Mouse (Mus musculus): ENCODE results near the gene Mcrs1. TPM values are rescaled to one million over a fixed set of nuclear protein-coding genes. Genes with fewer than 3 reads are reported as not detected.
A peak's percentile ranks its signal among the peaks of the same experiment; 100 is the strongest.

Gene Mcrs1
- polyA plus RNA-seq, 1 experiment: 151 TPM

DNA sequence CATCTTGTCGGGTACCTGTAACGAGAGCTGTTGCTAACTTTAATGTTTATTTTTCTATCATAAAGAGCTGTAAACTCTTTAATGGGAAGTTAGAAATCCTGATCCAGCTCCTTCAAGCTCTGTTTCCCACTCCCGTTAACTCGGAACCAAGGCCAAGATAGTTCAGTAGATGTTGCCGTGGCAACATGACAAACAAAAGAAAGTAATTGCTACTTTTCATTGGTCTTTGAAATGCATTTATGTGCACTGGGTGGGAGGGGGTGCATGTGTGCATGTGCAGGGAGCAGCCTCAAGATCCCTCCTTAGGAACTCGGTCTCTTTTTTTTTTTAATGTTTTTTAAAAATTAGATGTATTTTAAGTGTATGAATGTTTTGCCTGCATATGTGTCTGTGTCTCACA, 56.7 kb downstream of the Mcrs1 start:
- DNase-seq (ENCODE audit: low read depth): peak; percentile 85
- TF ChIP-seq CTCF (IDR thresholded peaks at IDR 0.05; ENCODE audit: borderline replicate concordance, extremely low read depth, insufficient read depth, insufficient read length): no peak
- no peak for TF ChIP-seq POLR2A (IDR thresholded peaks at IDR 0.05; ENCODE audit: borderline replicate concordance, extremely low read depth, insufficient read depth, insufficient read length, poor library complexity, severe bottlenecking)

DNA sequence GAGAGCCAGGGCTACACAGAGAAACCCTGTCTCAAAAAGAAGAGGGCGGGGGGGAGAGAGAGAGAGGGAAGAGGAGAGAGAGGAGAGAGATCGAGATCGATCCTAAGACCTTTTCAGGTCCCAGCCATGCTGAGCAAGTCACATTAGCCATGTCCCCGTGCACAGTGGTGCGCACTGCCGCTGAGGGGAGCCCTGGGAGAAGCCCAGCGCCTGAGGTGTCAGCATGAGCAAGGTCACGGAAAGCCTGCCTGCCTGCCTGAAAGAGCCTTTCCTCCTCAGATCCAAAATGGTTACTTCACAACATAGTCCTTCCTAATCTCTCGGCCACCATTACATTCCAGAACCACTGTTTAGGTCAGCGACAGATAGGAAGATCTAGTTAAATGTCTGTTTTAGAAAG, 57.4 kb downstream of the Mcrs1 start:
- peak; percentile 15 for DNase-seq (ENCODE audit: low read depth)
- TF ChIP-seq POLR2A (IDR thresholded peaks at IDR 0.05; ENCODE audit: borderline replicate concordance, extremely low read depth, insufficient read depth, insufficient read length, poor library complexity, severe bottlenecking) (no peak), CTCF (IDR thresholded peaks at IDR 0.05; ENCODE audit: borderline replicate concordance, extremely low read depth, insufficient read depth, insufficient read length) (no peak)

Other genes with a start within 250 kb of the Mcrs1 start
- gene Tuba1c, start 222.1 kb downstream of the Mcrs1 start, polyA plus RNA-seq (2012; rRNA removed): 62.6 and 100 TPM in 2 replicates
- gene Prph, start 196.8 kb downstream of the Mcrs1 start, polyA plus RNA-seq (2012; rRNA removed): 14.0 and 47.0 TPM in 2 replicates
- 12.1 and 27.9 TPM in 2 replicates for gene Troap, start 177.4 kb downstream of the Mcrs1 start, polyA plus RNA-seq (2012; rRNA removed)
- 7.0 and 15.6 TPM in 2 replicates for gene C1ql4, start 164.1 kb downstream of the Mcrs1 start, polyA plus RNA-seq (2012; rRNA removed)
- 0.82 and 0.92 TPM in 2 replicates for gene Dnajc22, start 158.8 kb downstream of the Mcrs1 start, polyA plus RNA-seq (2012; rRNA removed)
- gene Spats2, start 126.0 kb downstream of the Mcrs1 start, polyA plus RNA-seq (2012; rRNA removed): 47.3 and 50.4 TPM in 2 replicates
- 3.0 and 6.6 TPM in 2 replicates for gene Kcnh3, start 27.1 kb downstream of the Mcrs1 start, polyA plus RNA-seq (2012; rRNA removed)
- gene Prpf40b, start 43.1 kb upstream of the Mcrs1 start, polyA plus RNA-seq (2012; rRNA removed): 180 and 198 TPM in 2 replicates
- 0.28 and 0.36 TPM in 2 replicates for gene Fam186b, start 43.9 kb upstream of the Mcrs1 start, polyA plus RNA-seq (2012; rRNA removed)
- gene Fmnl3, start 118.5 kb upstream of the Mcrs1 start, polyA plus RNA-seq (2012; rRNA removed): 27.4 and 30.1 TPM in 2 replicates
- 214 and 221 TPM in 2 replicates for gene Tmbim6, start 140.9 kb upstream of the Mcrs1 start, polyA plus RNA-seq (2012; rRNA removed)
- gene Nckap5l, start 205.8 kb upstream of the Mcrs1 start, polyA plus RNA-seq (2012; rRNA removed): 18.6 and 29.0 TPM in 2 replicates
- gene Bcdin3d, start 222.8 kb upstream of the Mcrs1 start, polyA plus RNA-seq (2012; rRNA removed): 15.1 and 15.2 TPM in 2 replicates